Mouse (Mus musculus) common myeloid progenitor, adult 5-6 weeks (primary cell): ENCODE measurements at regions not wholly inside any gene's neighbourhood (a gene's known extent, or its start where the extent isn't known, plus 50 kb on each side); places are given as distances from the start of the nearest gene placed in this dataset.
A peak's percentile ranks its signal among the peaks of the same experiment; 100 is the strongest.
"Not testable (repeated sequence)": the region's sequence is repeated elsewhere in the genome, so short reads cannot be mapped to it uniquely, and the experiment has no call there.

Source experiments
- ATAC-seq: replicated peaks from 2 replicates; pipeline ENCODE4 v1.8.0; 2016; ENCODE audit warnings: low read depth, mild to moderate bottlenecking, moderate TSS enrichment, inconsistent platforms; ENCODE audit not compliant: poor library complexity, severe bottlenecking

GRCm38 (mm10) chr3:137211667-137212066, 129.2 kb upstream of the Emcn start:
- no peak for ATAC-seq

GRCm38 (mm10) chr3:137216036-137216435, 124.8 kb upstream of the Emcn start:
- no peak for ATAC-seq

- no peak for ATAC-seq
Observed at GRCm38 (mm10) chr3:137217245-137217644, 123.6 kb upstream of the Emcn start.

- ATAC-seq, result no peak
Observed at GRCm38 (mm10) chr3:137217926-137218325, 122.9 kb upstream of the Emcn start.

GRCm38 (mm10) chr3:137226151-137226550, 114.7 kb upstream of the Emcn start:
- no peak for ATAC-seq

GRCm38 (mm10) chr3:137227122-137227838, 113.6 kb upstream of the Emcn start:
- ATAC-seq, result no peak

- ATAC-seq, result no peak
Observed at GRCm38 (mm10) chr3:137228416-137228815, 112.5 kb upstream of the Emcn start.

GRCm38 (mm10) chr3:137242877-137243276, 98.0 kb upstream of the Emcn start:
- ATAC-seq, result no peak

GRCm38 (mm10) chr3:137263907-137264306, 77.0 kb upstream of the Emcn start:
- no peak for ATAC-seq

GRCm38 (mm10) chr3:137267752-137268151, 73.1 kb upstream of the Emcn start:
- ATAC-seq, result peak; percentile 42; the same call in 1 of the 2 replicates

- ATAC-seq, result no peak
Observed at GRCm38 (mm10) chr3:137275444-137275843, 65.4 kb upstream of the Emcn start.

GRCm38 (mm10) chr3:137279284-137279683, 61.6 kb upstream of the Emcn start:
- no peak for ATAC-seq

- ATAC-seq, result no peak
Observed at GRCm38 (mm10) chr3:137281052-137281451, 59.8 kb upstream of the Emcn start.

GRCm38 (mm10) chr3:137287558-137287957, 53.3 kb upstream of the Emcn start:
- ATAC-seq, result not testable (repeated sequence)

- peak; percentile 58 for ATAC-seq
Observed at GRCm38 (mm10) chr3:137288301-137288942, 52.4 kb upstream of the Emcn start.

- no peak for ATAC-seq
Observed at GRCm38 (mm10) chr3:137288943-137289682, 51.8 kb upstream of the Emcn start.

GRCm38 (mm10) chr3:137289683-137289984, 51.2 kb upstream of the Emcn start:
- no peak for ATAC-seq
